Mouse (Mus musculus) lung, postnatal 4 days (tissue): Measurements from ENCODE around the gene Lamc3.
A peak's percentile ranks its signal among the peaks of the same experiment; 100 is the strongest.

Source experiments
- DNase-seq, 2 experiments: peaks; one replicate each; pipeline ENCODE4 v3.0.0; 2021

The Lamc3 gene

GRCm38 (mm10) chr2:31990961-31991360 is 103.9 kb downstream of the Lamc3 start:
- peak; percentile 53 to 75 for DNase-seq

GRCm38 (mm10) chr2:31994896-31995295 is 107.8 kb downstream of the Lamc3 start:
- peak; percentile 54 to 55 for DNase-seq

- DNase-seq: no peak
Measured at GRCm38 (mm10) chr2:31996060-31996459, 109.0 kb downstream of the Lamc3 start.
